Mouse (Mus musculus): Measurements from ENCODE around the gene Adh6b. TPM values are rescaled to one million over a fixed set of nuclear protein-coding genes. Genes with fewer than 3 reads are reported as not detected.
"Not testable (repeated sequence)": the region's sequence is repeated elsewhere in the genome, so short reads cannot be mapped to it uniquely, and the experiment has no call there.

Gene Adh6b
- total RNA-seq, 4 experiments from 2014 or later = 0.17 TPM; not detected in 3

GRCm38 (mm10) chr3:138362920-138363319 lies 21.3 kb downstream of the Adh6b start:
- no peak for DNase-seq

DNA sequence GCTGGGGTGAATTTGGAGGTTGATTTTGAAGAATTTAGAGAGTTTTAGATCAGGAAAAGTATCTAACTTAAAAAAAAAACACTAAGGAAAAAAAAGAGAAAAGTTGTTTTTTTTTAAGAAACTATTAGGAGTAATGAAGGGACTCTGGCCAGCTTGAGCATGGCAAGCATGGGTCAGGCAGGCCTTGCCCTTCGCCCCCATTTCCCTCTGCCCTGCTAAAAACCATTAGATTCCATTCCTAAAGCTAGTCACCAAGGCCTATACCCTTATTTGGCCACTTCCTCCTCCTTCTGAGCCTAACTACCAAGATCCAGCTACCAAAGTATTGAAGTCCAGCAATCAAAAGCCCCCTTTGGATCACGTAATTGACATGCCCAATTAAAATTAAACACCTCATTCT lies 24.6 kb downstream of the Adh6b start:
- DNase-seq = no peak

DNA sequence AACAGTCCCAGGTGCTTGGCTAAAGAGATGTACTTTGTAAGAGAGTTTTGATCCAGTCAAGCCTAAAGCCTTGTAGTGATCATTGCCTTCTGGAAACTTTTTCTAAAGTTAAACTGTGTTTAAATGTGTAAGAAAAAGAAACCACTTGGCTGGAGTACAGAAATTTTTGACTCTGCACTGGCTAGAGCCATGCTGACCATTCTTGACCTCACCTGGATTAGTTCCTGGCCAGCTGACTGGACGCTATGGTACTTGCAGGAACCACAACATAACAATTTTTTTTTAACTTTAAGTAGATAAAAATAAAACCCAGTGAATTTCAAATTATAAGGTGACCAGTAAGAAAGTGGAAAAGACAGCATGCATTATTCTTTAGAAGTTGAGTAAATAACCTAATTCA lies 28.0 kb downstream of the Adh6b start:
- no peak for DNase-seq

GRCm38 (mm10) chr3:138370289-138370688 lies 28.7 kb downstream of the Adh6b start:
- not testable (repeated sequence) for DNase-seq

- DNase-seq = no peak
These were observed 32.3 kb downstream of the Adh6b start for GRCm38 (mm10) chr3:138373920-138374319.

- no peak for DNase-seq
These were observed 33.6 kb downstream of the Adh6b start for GRCm38 (mm10) chr3:138375148-138375547.

DNA sequence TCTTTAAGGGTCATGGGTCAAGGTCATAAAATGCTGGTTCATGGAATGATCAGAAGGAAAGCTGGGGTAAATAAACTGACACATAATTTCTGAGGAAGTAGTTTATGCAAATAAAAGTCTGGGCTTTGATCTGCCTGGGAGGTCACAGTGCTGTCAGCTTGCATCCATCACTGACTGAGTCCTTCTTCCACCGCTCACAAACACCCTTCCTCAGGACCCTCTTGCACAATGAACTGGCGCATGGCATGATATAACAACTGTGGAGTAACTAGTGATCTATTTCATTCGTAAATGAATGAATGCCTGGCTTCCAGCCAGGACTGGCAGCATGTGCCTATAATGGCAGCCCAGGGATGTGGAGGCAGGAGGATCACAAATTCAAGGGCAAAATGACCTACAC lies 39.6 kb downstream of the Adh6b start:
- peak; percentile 14 for DNase-seq

- no peak for DNase-seq
These were observed 45.6 kb downstream of the Adh6b start for GRCm38 (mm10) chr3:138387155-138387554.

GRCm38 (mm10) chr3:138404872-138405271 lies 63.3 kb downstream of the Adh6b start:
- no peak for DNase-seq

DNA sequence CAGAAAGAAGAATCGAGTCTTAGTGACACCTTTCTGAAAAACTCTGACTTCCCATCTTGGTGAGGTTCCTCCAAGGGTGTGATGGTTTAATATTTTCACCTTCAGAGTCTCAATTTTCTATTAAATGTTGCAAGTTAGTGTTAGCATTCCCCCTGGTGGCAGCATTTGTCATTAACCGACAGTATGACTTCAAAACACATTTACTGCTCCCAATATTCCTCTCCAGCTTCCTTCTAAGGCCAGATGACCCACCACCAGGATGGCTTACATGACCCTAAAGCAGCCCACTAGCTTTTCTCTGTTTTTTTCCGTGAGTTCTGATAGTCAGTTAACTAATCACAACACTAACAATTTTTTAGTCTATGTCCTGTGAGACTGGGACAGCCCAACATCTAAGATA lies 63.8 kb downstream of the Adh6b start:
- DNase-seq = peak; percentile 16

GRCm38 (mm10) chr3:138405840-138406239 lies 64.3 kb downstream of the Adh6b start:
- no peak for DNase-seq

DNA sequence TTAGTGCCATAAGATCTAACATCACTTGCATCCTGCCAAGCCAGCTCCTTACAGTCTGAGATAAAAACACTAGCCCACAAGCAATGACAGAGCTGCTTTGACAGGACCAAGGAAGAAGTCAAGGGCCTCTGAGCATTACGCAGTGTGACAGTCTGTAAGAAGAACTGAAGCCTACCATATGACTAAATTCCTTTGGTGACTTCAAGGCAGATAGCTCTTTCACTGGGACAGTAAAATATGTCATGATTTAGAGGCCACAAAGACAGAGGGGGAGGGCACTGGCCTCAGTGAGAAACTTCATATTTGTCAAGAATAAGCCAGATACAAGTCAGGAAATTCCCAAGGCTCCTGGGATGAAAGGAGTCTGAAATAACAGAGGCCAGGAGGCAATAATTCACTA lies 66.3 kb downstream of the Adh6b start:
- peak; percentile 63 for DNase-seq

Other genes with a start within 250 kb of the Adh6b start
- gene Trmt10a, start 198.3 kb upstream of the Adh6b start, total RNA-seq (2022) = 1 to 10 TPM; 4.9 to 9.2 (median 7.0) TPM
- 10 to 100 TPM in 2 of 4 experiments, 1 to 10 TPM in 2; 5.9 to 11.8 (median 8.8) TPM for gene Mttp, start 196.8 kb upstream of the Adh6b start, total RNA-seq (2022)
- gene 4930579F01Rik, start 147.9 kb upstream of the Adh6b start, total RNA-seq (2022) = not detected
- gene Adh7, start 124.0 kb upstream of the Adh6b start, total RNA-seq (2022) = 100 to 1,000 TPM in 2 of 4 experiments, 1 to 10 TPM in 2; 1.5 to 212 (median 76.4) TPM
- gene Adh1, start 80.8 kb upstream of the Adh6b start, total RNA-seq (2022) = 1,000 to 10,000 TPM in 2 of 4 experiments, 100 to 1,000 TPM in 2; 318 to 7,826 (median 4,098) TPM
- gene Adh6a, start 28.5 kb upstream of the Adh6b start, total RNA-seq (2022) = not detected
- gene Adh4, start 73.7 kb downstream of the Adh6b start, total RNA-seq (2022) = 1 to 10 TPM in 1 of 4 experiments, under 1 TPM in 2, not detected in 1; 0.28 to 1.6 (median 0.81) TPM
- gene Adh5, start 101.3 kb downstream of the Adh6b start, total RNA-seq (2022) = 100 to 1,000 TPM; 170 to 219 (median 196) TPM
- gene Metap1, start 147.7 kb downstream of the Adh6b start, total RNA-seq (2022) = 10 to 100 TPM; 53.9 to 62.2 (median 59.2) TPM
- 100 to 1,000 TPM; 145 to 204 (median 162) TPM for gene Eif4e, start 184.4 kb downstream of the Adh6b start, total RNA-seq (2022)